Mouse (Mus musculus) ovary, postnatal 10 days (tissue): ENCODE data around the gene Bpifb1.
"Not testable (repeated sequence)": the region's sequence is repeated elsewhere in the genome, so short reads cannot be mapped to it uniquely, and the experiment has no call there.

ENCODE experiments used
- DNase-seq: peaks from one replicate; pipeline ENCODE4 v3.0.0; 2022; ENCODE audit warnings: low spot score

Gene Bpifb1

DNA sequence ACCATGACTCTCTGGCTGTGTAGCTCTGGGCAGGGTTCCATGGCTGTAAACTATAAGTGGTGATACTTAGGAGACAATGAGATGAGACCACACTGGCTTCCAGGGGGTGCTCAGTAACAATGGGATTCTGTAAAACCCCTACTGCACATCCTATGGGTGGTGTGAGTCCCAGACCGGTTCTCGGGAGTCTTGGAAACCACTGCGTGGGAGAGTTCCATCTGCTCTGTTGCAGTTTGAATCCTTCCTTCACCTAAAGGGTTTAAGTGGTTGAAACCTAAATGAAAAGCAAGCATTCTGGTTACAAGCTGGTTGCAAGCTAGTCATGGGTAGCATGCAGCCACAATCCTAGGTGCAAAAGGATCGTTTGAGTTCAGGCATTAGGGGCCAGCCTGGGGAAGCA lies 21.3 kb downstream of the Bpifb1 start:
- DNase-seq = no peak

DNA sequence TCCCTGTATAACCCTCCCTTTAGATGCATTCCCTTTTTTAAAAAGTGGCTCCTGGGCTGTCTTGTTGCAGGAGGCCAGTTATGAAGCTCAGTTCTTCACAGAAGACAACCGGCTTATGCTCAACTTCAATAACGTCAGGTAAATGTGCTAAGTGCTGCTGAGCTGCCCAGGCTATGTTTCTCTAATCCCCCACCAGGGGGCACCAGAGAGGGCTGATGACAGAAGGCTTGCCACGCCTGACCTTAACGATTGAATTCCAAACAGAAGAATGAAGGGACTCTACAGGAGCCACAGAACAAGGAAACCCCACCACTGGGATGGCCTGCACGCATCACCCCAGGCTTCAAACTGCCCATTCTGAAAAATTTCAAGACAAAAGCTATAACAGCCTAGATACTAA lies 24.6 kb downstream of the Bpifb1 start:
- peak; percentile 32 for DNase-seq

DNA sequence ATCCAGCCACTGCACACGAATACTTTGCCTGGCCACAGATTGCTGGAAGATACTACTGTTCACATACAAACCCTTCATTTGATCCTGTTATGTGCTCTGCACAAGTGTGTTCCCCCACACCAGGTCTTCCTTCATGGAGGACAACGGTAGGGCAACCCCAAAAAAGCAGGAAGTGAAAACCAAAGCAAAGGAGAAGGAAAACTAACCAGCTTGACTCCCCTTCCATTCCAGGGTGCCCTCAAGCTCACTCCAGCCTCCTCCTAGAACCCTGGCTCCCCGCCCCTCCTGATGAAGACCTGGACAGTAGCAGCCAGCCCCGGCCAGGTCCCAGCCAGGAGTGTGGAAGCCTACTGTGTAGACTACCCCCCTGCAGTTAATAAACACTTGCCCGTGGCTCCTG lies 29.3 kb downstream of the Bpifb1 start:
- DNase-seq = no peak

DNA sequence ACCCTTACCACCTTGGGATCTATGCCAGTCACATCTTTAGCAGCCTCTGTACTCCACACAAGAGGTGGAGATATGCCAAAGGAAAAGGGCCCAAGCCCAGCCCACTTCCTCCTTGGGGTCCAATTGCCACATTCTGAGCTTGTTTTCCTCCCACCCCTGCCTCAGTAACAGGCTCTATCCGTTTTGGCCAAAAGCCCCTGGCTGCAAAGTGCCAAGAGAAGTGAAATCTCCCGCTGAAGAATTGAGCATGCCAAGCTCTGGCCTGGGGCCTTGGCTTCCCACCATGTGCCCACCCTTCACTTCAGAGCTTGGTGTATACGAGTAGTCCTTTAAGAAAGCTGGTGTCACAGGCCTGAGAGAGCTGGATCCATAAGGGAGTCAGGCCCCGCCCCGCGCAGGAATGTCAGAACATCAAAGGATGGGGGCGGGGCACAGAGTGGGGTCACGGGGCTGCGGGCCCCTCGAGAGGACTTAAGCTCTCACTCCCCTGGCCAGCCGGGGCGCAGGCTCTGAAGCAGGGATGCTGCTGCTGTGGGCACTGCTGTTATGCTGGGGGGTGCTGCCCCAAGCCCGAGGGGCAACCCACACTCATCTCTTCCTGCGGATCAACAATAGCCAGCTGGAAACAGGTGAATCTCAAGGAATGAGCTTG lies 32.8 kb downstream of the Bpifb1 start, which contains the start of gene Bpifb5:
Gene Bpifb5 (plus strand): TSS at position 478 of the 652 bp plus-strand sequence.
- no peak for DNase-seq

DNA sequence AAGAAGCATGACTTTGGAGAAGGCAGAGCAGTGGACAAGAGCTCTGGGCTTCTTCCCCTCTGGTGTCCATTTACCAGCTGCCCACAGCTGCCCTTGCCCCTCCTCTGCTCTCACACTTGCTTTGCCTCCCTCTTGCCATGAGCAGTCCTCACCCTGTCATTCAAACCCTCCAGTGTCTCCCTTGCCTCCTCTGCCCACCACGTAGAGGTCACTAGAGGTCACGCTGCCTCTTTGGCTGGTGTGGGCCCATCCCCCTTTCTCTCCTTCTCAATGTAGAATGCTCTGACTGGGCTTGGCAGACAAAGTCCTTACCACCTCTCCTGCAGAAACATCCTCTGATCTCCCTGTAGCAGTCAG lies 33.3 kb downstream of the Bpifb1 start:
- DNase-seq = no peak

DNA sequence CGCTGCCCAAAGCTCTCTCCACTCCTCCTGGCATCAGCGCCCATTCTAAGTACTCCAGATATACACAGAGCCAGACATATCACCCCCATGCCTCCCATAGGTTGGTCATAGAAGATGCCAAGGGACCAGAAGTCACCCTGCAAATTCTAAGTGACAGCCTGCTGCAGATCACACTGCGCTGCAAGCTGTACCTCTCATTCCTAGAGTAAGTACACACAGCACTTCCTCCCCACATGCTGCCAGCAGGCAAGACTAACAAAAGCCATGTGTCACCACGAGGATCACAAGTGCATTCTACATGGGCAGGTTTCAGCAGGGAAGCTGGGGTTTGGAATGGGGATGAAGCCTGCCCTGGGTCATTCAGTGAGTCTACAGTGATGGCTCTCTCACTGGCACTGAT lies 36.4 kb downstream of the Bpifb1 start:
- DNase-seq = no peak

DNA sequence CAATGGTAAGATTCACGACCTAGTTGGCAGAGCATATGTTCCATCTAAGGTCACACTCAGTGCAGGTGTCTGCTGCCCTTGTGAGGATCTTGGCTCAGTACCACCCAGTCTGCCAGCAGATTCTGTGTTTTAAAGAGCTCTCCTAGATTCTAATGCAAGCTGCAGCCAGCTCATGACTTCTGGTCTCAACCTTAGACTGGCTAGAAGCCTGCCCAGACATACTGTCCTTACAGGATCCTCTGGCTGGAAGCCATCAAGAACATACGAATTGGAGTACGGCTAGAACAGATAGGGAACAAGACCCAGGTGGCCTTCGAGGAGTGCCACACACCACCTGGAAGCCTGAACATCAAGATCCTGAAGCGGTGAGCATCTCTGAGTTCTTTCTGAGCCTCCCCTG lies 37.2 kb downstream of the Bpifb1 start:
- DNase-seq = no peak

DNA sequence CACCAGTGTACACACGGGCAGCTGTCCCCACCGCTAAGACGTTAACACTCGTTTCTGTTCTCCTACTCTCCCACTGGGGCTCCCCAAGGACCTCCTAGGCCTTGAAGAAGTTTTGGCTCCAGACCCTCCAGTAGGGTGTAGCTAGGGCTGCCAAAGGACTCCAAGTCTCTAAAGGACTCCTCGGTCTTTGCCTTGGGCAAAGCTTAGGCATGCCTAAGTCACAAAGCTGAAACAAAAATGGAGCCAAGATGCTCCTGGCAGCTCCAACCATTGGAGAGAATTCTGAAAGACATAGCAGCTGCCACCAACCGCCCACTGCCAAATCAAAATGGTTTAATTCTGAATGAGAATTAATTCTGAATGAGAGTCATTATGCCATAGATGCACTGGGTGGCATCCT lies 42.8 kb downstream of the Bpifb1 start:
- DNase-seq = no peak

DNA sequence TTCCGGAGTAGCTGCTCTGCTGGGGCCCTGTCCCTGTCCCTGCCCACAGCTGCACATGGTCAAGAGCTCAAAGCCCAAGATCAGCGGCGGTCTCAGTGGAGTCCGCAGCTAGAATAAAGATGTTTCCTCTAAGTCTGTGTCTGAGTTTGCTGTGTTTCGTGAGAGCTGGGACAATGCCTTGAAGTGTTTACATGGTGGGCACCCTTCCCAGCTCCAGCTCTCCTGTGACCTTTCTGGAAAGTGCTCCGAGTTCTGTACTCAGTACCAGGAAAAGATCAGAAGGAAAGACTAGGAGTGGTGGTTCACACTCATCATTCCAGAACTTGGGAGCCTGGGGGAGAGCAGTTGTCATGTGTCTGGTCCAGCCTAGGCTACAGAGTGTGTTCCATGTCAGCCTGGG lies 50.2 kb downstream of the Bpifb1 start:
- DNase-seq = no peak

DNA sequence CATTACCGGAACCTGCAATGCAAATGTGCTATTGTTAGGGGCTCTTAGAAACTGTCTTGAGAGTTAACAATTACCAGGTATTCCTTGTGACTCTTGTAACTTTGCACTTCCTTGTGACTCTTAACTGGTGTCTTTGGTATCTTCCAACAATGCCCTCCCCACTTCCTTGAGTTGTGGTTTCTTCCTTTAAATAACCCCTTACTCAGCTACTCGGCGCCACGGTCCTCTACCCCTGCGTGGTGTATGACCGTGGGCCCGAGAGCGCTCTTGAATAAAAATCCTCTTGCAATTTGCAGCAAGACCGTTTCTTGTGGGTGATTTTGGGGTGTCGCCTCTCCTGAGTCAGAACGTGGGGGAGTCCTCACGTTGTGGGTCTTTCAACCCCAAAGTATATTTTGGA lies 52.1 kb downstream of the Bpifb1 start:
- not testable (repeated sequence) for DNase-seq

DNA sequence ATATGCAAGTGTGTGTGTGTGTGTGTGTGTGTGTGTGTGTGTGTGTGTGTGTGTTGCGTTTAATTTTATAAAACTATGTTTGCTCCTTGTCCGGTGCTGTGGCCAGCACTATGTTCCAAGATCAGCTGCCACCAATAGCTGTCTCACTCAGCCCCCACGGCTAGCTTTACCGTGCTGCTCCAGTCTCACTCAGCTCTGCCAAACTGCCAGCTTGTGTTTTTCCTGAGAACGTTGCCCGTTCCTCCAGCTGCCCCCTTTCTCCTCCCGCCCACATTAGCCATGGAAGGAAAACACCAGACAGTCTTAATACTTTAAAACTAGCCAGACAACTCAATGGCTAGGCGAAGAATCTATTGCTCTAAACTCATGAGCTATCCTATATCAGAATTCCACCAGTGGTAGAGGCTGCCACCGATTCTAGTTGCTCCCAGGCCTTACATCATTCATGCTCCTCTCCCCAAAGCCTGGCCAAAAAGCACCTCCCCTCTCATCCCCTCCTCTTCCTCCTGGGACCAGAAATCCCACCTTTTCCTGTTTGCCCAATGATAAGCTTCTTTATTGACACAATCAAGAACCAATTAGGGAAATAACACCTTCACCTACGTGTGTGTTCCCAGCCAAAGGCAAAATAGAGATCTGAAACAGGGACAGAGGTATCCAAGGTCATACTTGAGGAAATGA lies 52.9 kb downstream of the Bpifb1 start:
- DNase-seq = no peak

DNA sequence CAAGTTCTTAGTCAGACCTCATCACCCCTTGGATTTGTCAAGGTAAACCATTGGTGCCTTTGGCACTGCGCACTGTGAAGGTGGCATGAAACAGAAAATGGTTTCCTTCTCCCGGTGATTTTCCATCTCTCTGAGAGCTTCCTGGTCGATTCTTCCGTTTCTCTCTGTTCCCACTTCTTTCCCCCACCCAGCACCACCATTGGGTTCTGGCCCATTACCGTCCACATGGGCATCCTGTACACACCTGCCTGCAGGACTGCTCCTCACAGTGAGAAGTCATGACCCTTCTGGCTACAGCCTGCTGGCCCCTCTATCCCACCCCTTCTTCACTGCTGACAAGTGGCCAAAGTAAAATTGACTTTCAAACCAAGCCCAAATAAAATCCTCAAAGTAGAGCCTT lies 54.7 kb downstream of the Bpifb1 start:
- no peak for DNase-seq

DNA sequence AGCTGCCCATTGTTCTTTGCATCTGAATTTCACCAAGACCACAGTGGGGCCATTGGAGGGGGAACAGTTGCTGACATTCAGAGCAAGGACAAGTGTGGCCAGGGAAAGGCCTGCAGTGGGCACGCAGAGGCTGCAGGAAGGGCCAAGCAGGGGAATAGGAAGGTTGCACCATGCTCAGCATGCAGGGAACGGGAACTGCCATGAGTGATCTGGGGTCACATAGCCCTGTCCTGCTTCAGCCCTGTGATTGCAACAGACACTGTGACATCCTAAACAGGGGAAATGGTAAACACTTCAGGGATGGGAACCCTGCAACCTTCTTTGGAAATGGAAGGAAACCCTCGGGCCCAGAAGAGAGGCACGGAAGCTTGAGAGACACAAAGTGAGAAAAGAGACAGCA lies 64.6 kb downstream of the Bpifb1 start:
- not testable (repeated sequence) for DNase-seq

DNA sequence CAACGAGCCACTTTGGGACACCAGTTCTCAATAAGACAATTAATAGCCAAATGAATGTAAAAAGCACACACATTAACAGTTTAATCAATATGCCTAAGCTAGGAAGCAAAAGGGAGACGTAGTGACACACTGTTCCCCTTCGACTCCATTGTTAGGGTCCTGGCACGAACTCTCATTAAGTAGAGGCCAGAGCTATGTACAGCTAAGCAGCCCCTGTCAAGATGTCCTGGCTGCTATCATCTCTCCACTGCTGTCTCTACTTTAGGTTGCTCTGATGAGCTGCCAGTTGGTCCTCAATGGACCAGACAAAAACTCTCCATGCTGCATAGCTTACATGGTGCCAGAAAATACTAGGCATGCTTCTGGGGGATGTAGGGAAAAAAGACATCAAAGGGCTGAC lies 65.2 kb downstream of the Bpifb1 start:
- DNase-seq = no peak

DNA sequence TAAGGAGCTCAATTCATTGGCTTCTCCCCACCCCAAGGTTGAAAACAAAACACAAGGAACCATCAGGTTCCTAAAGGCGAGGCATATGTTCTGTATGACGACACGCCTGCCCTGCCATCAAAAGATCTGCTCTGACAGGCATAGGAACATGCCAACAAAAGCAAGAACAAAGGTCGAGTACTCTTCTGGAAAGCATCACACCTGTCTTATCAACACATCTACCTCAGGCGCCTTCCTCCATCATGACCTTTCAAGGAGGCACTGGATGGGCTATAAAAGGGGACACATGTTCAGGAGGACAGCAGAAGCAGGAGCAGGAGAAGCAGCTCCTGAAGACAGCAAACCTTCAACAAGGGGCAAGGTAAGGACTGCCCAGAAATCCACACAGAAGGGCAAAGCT lies 66.9 kb downstream of the Bpifb1 start, which contains the start of gene Bpifb9a:
Gene Bpifb9a (plus strand): TSS at position 301 of the 400 bp plus-strand sequence.
- not testable (repeated sequence) for DNase-seq

DNA sequence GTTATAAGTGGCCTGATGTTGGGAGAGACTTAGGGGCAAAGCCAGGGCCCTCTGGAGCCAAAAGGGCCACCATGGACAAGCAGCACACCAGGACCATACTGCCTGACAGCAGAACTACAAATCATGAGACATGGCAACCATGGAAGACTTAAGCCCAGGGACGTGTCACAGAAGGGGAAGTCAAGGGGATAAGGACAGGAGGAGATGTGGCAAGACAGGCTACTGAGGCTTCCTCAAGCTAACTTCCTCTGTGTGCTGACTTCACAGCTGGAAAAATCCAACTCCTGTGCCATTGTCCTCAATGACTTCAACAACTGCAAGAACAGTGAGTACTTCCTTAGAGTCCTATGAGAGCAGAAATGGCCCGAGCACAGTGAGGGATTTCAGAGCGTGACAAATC lies 73.8 kb downstream of the Bpifb1 start:
- DNase-seq = not testable (repeated sequence)
